Mouse (Mus musculus) testis, adult 2 months (tissue): ENCODE results near the gene Mfsd9. TPM values are rescaled to one million over a fixed set of nuclear protein-coding genes. Genes with fewer than 3 reads are reported as not detected.

Source experiments
- H3K27ac ChIP-seq: fragments of 200-500 bp; 2 replicates; pipeline ENCODE4 v1.5.1; 2012; ENCODE audit warnings: low read depth, low read length; ENCODE audit not compliant: control insufficient read depth, insufficient read depth
- H3K27me3 ChIP-seq: fragments of 200-500 bp; 2 replicates; pipeline ENCODE4 v1.6.1; 2012; ENCODE audit warnings: mild to moderate bottlenecking, low read length, moderate library complexity; ENCODE audit not compliant: control insufficient read depth, insufficient read depth
- H3K36me3 ChIP-seq: fragments of 200-500 bp; 2 replicates; pipeline ENCODE4 v1.6.1; 2012; ENCODE audit warnings: mild to moderate bottlenecking, low read length; ENCODE audit not compliant: control insufficient read depth, insufficient read depth
- H3K4me1 ChIP-seq: fragments of 200-500 bp; 2 replicates; pipeline ENCODE4 v1.6.1; 2012; ENCODE audit warnings: low read length; ENCODE audit not compliant: control insufficient read depth, insufficient read depth
- H3K4me3 ChIP-seq: fragments of 200-500 bp; 2 replicates; pipeline ENCODE4 v1.5.1; 2012; ENCODE audit warnings: low read depth, mild to moderate bottlenecking, low read length, moderate library complexity, mixed read lengths; ENCODE audit not compliant: control insufficient read depth
- CTCF ChIP-seq: fragments of 200-500 bp; IDR thresholded peaks from 2 replicates; pipeline ENCODE4 v1.5.1; 2012; ENCODE audit warnings: low read depth, mild to moderate bottlenecking, inconsistent platforms, low read length, moderate library complexity; ENCODE audit not compliant: control insufficient read depth, insufficient read depth, insufficient replicate concordance
- POLR2A ChIP-seq: fragments of 200-500 bp; IDR thresholded peaks from 2 replicates; pipeline ENCODE4 v1.6.1; 2012; ENCODE audit warnings: low read depth, mild to moderate bottlenecking, inconsistent platforms, low read length, moderate library complexity; ENCODE audit not compliant: control insufficient read depth
- polyA plus RNA-seq: library from polyadenylated mRNA; depleted of rRNA; stranded (reverse); fragments of >200 nt; gene quantifications from 2 replicates; pipeline ENCODE4 v1.2.3, GENCODE M21; 2012; rRNA removed

Mfsd9 gene
- polyA plus RNA-seq: 11.4 and 11.9 TPM in 2 replicates

DNA sequence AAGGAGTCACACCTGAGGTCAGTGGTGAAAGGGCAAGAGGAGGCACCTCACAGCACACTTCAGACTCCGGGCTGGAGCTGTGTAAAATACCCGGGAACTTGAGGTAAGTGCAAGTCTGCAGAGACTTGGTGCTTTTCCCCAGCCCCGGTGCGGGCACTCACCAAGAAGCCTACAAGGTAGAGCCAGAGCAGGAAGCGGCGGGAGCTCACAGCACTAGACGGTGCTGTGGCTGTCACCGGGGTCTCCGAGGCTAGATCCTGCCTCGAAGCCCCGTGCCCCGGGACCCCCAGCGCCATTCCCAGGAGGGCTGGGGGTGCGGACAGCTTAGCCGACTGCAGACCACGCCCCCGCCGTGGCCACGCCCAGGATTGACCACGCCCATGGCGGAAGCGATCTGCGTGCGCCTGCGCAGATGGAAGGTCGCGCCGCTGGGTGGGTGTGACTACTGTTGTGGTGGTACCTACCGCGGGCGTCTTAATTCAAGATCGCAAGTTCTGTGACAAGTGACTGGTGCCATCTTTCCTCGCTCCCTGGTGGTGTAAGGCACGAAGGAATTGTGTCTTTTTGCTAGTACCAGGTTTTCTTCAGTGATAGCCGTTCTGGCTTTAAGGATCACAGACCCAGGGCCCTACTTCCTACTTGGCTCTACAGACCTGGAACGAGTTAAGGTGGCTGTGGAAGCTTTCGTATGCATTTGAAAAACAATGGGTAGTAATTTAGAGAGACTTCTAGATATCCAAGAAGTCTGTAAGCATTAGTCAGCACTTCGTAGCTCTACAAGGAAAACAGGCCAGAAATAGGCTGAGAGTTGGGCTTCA, at the start of gene Mfsd9:
TSS of gene Mfsd9 (minus strand) at position 364 of the 818 bp plus-strand sequence.
- Histone ChIP-seq H3K27ac (peak within 1 kb of the TSS; percentile 68), H3K4me1 (peaks cover 3% of the 10 kb centered on the region), H3K36me3 (no peaks in the 10 kb centered on the region), H3K4me3 (peak within 1 kb of the TSS; percentile 95), H3K27me3 (no peaks in the 10 kb centered on the region)
- TF ChIP-seq CTCF (no peak), POLR2A (peak; percentile 86)

GRCm38 (mm10) chr1:40835468-40835867, 45.0 kb upstream of the Mfsd9 start:
- H3K36me3 ChIP-seq: no peaks in the 10 kb centered on the region
- no peak overlapping the region for H3K4me3 ChIP-seq
- TF ChIP-seq CTCF (no peak), POLR2A (no peak)
- H3K4me1 ChIP-seq: no peaks in the 10 kb centered on the region
- no peak overlapping the region for H3K27ac ChIP-seq
- no peaks in the 10 kb centered on the region for H3K27me3 ChIP-seq

- Histone ChIP-seq H3K27ac (no peak overlapping the region), H3K36me3 (no peaks in the 10 kb centered on the region), H3K27me3 (no peaks in the 10 kb centered on the region), H3K4me1 (no peaks in the 10 kb centered on the region), H3K4me3 (no peak overlapping the region)
- no peak for TF ChIP-seq CTCF
- no peak for TF ChIP-seq POLR2A
Measured at GRCm38 (mm10) chr1:40830712-40831507, 40.4 kb upstream of the Mfsd9 start.

DNA sequence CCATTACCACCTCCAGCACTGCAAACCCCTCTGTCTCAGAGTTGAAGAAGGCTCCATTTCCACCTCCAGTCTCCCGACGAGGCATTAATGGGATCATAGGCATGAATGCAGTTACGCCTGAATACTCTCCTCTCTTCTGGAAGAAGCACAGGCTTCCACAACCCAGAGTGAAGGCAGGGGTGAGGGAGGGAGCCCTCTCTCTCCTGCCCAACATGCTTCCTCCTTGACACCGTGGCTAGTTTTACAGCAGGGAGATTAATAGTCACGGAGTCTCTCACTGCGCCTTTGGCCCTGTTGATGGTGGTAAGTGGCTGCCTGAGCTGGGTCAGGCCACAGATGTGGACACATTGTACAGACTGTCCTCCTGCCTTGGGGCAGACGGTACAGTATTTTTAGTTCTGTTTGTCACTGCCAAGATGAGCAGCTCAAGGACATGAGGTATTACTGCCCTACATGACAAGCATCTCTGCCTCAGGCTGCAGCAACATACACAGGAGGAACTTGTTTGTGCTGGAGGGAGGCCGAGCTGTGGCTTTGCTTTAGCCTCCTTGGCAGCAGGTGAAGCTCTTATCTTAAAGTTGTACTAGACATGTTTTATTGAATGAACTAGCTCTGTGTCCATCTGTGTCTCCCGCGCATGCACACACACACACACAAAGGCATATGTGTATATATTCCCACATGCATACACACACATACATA, 38.9 kb upstream of the Mfsd9 start:
- Histone ChIP-seq H3K27ac (no peak overlapping the region), H3K36me3 (no peaks in the 10 kb centered on the region), H3K27me3 (no peaks in the 10 kb centered on the region), H3K4me1 (no peaks in the 10 kb centered on the region), H3K4me3 (no peak overlapping the region)
- TF ChIP-seq CTCF: no peak
- TF ChIP-seq POLR2A: no peak

- Histone ChIP-seq H3K27me3 (no peaks in the 10 kb centered on the region), H3K36me3 (no peaks in the 10 kb centered on the region), H3K4me3 (no peak overlapping the region), H3K27ac (no peak overlapping the region), H3K4me1 (no peaks in the 10 kb centered on the region)
- TF ChIP-seq POLR2A (no peak), CTCF (no peak)
Measured at GRCm38 (mm10) chr1:40825826-40826225, 35.3 kb upstream of the Mfsd9 start.

- no peak for TF ChIP-seq CTCF
- TF ChIP-seq POLR2A: no peak
- H3K36me3 ChIP-seq: no peaks in the 10 kb centered on the region
- H3K4me1 ChIP-seq: no peaks in the 10 kb centered on the region
- H3K4me3 ChIP-seq: no peak overlapping the region
- no peak overlapping the region for H3K27ac ChIP-seq
- H3K27me3 ChIP-seq: no peaks in the 10 kb centered on the region
Measured at GRCm38 (mm10) chr1:40824936-40825335, 34.4 kb upstream of the Mfsd9 start.

DNA sequence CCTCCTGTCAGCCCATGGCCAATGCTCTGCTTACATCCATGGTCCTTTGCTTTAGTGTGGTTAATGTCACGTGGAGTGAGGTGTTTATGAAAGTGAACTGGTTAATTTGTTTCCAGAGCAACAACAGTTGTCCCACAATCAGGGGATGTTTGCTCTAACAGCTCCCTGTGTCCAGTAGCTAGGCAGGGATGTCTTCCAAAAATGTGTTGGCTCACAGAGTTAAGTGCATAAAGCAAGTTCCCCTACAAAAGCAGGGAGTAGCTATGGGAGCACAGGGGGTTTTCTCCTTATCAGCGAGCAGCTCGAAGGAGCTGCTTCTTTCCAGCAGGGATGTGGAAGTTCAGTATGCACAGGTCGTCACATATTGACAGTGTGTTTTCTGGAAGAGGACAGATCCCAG, 34.0 kb upstream of the Mfsd9 start:
- no peak overlapping the region for H3K4me3 ChIP-seq
- H3K4me1 ChIP-seq: no peaks in the 10 kb centered on the region
- no peaks in the 10 kb centered on the region for H3K27me3 ChIP-seq
- TF ChIP-seq POLR2A: no peak
- no peak for TF ChIP-seq CTCF
- H3K27ac ChIP-seq: no peak overlapping the region
- no peaks in the 10 kb centered on the region for H3K36me3 ChIP-seq
